Mouse (Mus musculus) neural tube, embryonic 11.5 days (tissue): ENCODE data around the gene Ms4a2. TPM values are rescaled to one million over a fixed set of nuclear protein-coding genes. Genes with fewer than 3 reads are reported as not detected.

ENCODE experiments used
- ATAC-seq: fragments of 200-750 bp; cut with Nextera tagmentation; 2 replicates; pipeline ENCODE4 v1.8.0; 2017; ENCODE audit warnings: moderate number of reproducible peaks, mild to moderate bottlenecking, moderate TSS enrichment, moderate library complexity; ENCODE audit not compliant: insufficient read depth, low FRiP score, low TSS enrichment
- DNase-seq: peaks from one replicate; pipeline ENCODE4 v3.0.0-alpha.2; 2015; ENCODE audit warnings: low spot score
- H3K27ac ChIP-seq: fragments of 300-500 bp; sonication (generic); 2 replicates; pipeline ENCODE4 v1.5.1; 2014; ENCODE audit warnings: low read depth, mild to moderate bottlenecking, low read length
- H3K27me3 ChIP-seq: fragments of 300-500 bp; sonication (generic); 2 replicates; pipeline ENCODE4 v1.6.1; 2014; ENCODE audit warnings: mild to moderate bottlenecking, low read length, mixed read lengths; ENCODE audit not compliant: control insufficient read depth, insufficient read depth
- H3K36me3 ChIP-seq: fragments of 300-500 bp; sonication (generic); 2 replicates; pipeline ENCODE4 v1.6.1; 2014; ENCODE audit warnings: mild to moderate bottlenecking, low read length, moderate library complexity, mixed read lengths; ENCODE audit not compliant: control insufficient read depth, insufficient read depth
- H3K4me1 ChIP-seq: fragments of 300-500 bp; sonication (generic); 2 replicates; pipeline ENCODE4 v1.6.1; 2014; ENCODE audit warnings: low read length, mixed read lengths; ENCODE audit not compliant: control insufficient read depth, insufficient read depth
- H3K4me2 ChIP-seq: fragments of 300-500 bp; sonication (generic); 2 replicates; pipeline ENCODE4 v1.6.1; 2014; ENCODE audit warnings: low read depth, mild to moderate bottlenecking, moderate library complexity
- H3K4me3 ChIP-seq: fragments of 300-500 bp; sonication (generic); 2 replicates; pipeline ENCODE4 v1.5.1; 2014; ENCODE audit warnings: low read depth, low read length
- H3K9ac ChIP-seq: fragments of 300-500 bp; sonication (generic); 2 replicates; pipeline ENCODE4 v1.6.1; 2014; ENCODE audit warnings: mild to moderate bottlenecking, low read length
- H3K9me3 ChIP-seq: fragments of 300-500 bp; sonication (generic); 2 replicates; pipeline ENCODE4 v1.6.1; 2016; ENCODE audit warnings: low read length; ENCODE audit not compliant: control insufficient read depth
- WGBS: fragments of 180-500 bp; shearing (Covaris S2); extraction: QIAGEN DNeasy Blood & Tissue Kit; methylation state at CpG from one replicate; pipeline ENCODE4 v1.1.7; 2014; 5-methylcytosine and 5-hydroxymethylcytosine counted together
- polyA plus RNA-seq: library from polyadenylated mRNA; unstranded; fragments of >200 nt; fragmentation: Nextera tagmentation; extraction: Ambion mirVana; gene quantifications from 2 replicates; pipeline ENCODE4 v1.2.1, GENCODE M21; 2014

Gene Ms4a2
- polyA plus RNA-seq, 1 experiment from 2014 or later, result not detected

GRCm38 (mm10) chr19:11634330-11634729 is 10.8 kb upstream of the Ms4a2 start:
- ATAC-seq (no peak), DNase-seq (no peak)
- H3K27ac ChIP-seq, result no peak overlapping the region
- H3K4me2 ChIP-seq, result no peak overlapping the region
- no peak overlapping the region for H3K4me3 ChIP-seq
- H3K4me1 ChIP-seq, result no peaks in the 10 kb centered on the region
- 82% methylated on average over 2 of the region's 2 CpGs for WGBS
- no peaks in the 10 kb centered on the region for H3K9me3 ChIP-seq
- no peak overlapping the region for H3K9ac ChIP-seq
- no peaks in the 10 kb centered on the region for H3K27me3 ChIP-seq
- no peaks in the 10 kb centered on the region for H3K36me3 ChIP-seq

DNA sequence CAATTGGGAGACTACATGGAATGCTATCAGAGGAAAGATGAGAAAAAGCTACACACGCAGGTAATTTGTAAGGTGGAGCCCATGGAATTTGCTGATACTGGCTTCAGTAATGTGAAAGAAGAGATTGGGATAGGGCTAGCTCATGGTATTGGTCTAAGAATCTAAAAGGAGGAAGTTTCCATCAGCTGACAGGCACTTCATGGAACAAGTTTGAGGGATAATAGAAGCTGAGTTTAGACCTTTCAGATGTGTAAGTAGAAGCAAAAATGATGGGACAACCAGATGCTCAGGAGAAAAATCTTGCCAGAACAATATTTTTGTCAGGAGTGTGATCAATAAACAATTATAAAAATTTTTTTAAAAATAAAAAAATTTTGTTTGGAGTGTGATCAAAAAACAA is 10.2 kb upstream of the Ms4a2 start:
- Histone ChIP-seq H3K27me3 (no peaks in the 10 kb centered on the region), H3K4me2 (no peak overlapping the region), H3K4me3 (no peak overlapping the region), H3K36me3 (no peaks in the 10 kb centered on the region), H3K9me3 (no peaks in the 10 kb centered on the region), H3K27ac (no peak overlapping the region), H3K4me1 (no peaks in the 10 kb centered on the region), H3K9ac (no peak overlapping the region)
- WGBS, result 91% methylated on average over 1 of the region's 1 CpGs
- DNase-seq, result no peak
- ATAC-seq, result no peak

GRCm38 (mm10) chr19:11625231-11625630 is 1.7 kb upstream of the Ms4a2 start:
- 57% methylated on average over 5 of the region's 5 CpGs for WGBS
- H3K27ac ChIP-seq, result no peak overlapping the region
- H3K9ac ChIP-seq, result no peak overlapping the region
- DNase-seq, result no peak
- H3K4me1 ChIP-seq, result no peaks in the 10 kb centered on the region
- no peaks in the 10 kb centered on the region for H3K36me3 ChIP-seq
- H3K4me3 ChIP-seq, result no peak overlapping the region
- H3K9me3 ChIP-seq, result no peaks in the 10 kb centered on the region
- no peaks in the 10 kb centered on the region for H3K27me3 ChIP-seq
- no peak for ATAC-seq
- H3K4me2 ChIP-seq, result no peak overlapping the region

DNA sequence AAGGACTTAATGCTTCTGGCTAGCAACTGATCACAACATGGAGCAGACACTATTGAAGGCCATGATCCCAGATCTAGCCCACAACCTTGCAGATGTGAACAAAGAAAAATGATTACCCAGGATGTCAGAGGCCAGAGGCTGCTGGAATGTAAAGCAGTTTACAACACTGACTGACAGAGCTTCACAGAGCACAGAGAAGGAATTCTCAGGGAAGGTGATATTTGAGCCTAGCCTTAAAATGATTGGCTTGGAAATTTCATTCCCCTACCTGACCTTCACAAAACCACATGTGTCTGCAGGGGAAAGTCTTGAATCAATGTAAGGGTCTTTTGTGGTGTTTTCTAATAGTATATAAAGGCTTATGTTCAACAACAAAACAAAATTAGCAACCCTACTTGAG is 1.3 kb upstream of the Ms4a2 start:
- Histone ChIP-seq H3K9me3 (no peaks in the 10 kb centered on the region), H3K27me3 (no peaks in the 10 kb centered on the region), H3K9ac (no peak overlapping the region), H3K36me3 (no peaks in the 10 kb centered on the region), H3K4me2 (no peak overlapping the region), H3K27ac (no peak overlapping the region), H3K4me1 (no peaks in the 10 kb centered on the region), H3K4me3 (no peak overlapping the region)
- DNase-seq (no peak), ATAC-seq (no peak)

GRCm38 (mm10) chr19:11617983-11618382 is 5.5 kb downstream of the Ms4a2 start:
- no peak overlapping the region for H3K27ac ChIP-seq
- H3K36me3 ChIP-seq, result no peaks in the 10 kb centered on the region
- ATAC-seq, result no peak
- no peak for DNase-seq
- no peak overlapping the region for H3K4me3 ChIP-seq
- H3K4me1 ChIP-seq, result no peaks in the 10 kb centered on the region
- H3K4me2 ChIP-seq, result no peak overlapping the region
- H3K9me3 ChIP-seq, result no peaks in the 10 kb centered on the region
- H3K27me3 ChIP-seq, result no peaks in the 10 kb centered on the region
- H3K9ac ChIP-seq, result no peak overlapping the region

DNA sequence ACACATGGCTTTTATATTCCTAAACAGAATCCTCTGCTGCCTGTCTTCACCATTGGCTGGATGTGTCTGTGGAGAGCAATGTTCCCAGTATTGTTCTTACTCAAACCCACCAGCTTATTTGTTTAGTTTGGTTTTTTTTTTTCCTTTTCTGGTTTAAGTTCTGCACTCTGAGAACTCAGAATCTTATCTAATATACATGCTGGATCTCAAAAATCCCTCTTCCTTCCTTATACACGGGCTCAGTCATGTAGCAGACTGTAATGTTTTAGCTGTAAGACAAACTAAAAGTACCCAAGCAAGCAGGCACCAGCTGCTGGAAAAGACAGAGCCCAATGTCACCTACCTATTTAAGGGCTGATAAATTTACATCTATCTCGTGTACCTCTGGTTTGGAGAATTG is 8.7 kb downstream of the Ms4a2 start:
- no peak overlapping the region for H3K4me2 ChIP-seq
- 81% methylated on average over 2 of the region's 2 CpGs for WGBS
- H3K4me3 ChIP-seq, result no peak overlapping the region
- no peak for ATAC-seq
- H3K27ac ChIP-seq, result no peak overlapping the region
- H3K4me1 ChIP-seq, result no peaks in the 10 kb centered on the region
- no peaks in the 10 kb centered on the region for H3K9me3 ChIP-seq
- no peaks in the 10 kb centered on the region for H3K27me3 ChIP-seq
- H3K36me3 ChIP-seq, result no peaks in the 10 kb centered on the region
- H3K9ac ChIP-seq, result no peak overlapping the region
- no peak for DNase-seq

- ATAC-seq, result no peak
- DNase-seq, result no peak
- H3K4me3 ChIP-seq, result no peak overlapping the region
- no peak overlapping the region for H3K9ac ChIP-seq
- no peaks in the 10 kb centered on the region for H3K4me1 ChIP-seq
- H3K4me2 ChIP-seq, result no peak overlapping the region
- H3K9me3 ChIP-seq, result no peaks in the 10 kb centered on the region
- no peaks in the 10 kb centered on the region for H3K36me3 ChIP-seq
- H3K27me3 ChIP-seq, result no peaks in the 10 kb centered on the region
- WGBS, result 77% methylated on average over 8 of the region's 8 CpGs
- no peak overlapping the region for H3K27ac ChIP-seq
Observed at GRCm38 (mm10) chr19:11613776-11614443, 9.6 kb downstream of the Ms4a2 start.

- DNase-seq (no peak), ATAC-seq (no peak)
- WGBS, result 92% methylated on average over 1 of the region's 1 CpGs
- Histone ChIP-seq H3K9ac (no peak overlapping the region), H3K27ac (no peak overlapping the region), H3K4me1 (no peaks in the 10 kb centered on the region), H3K9me3 (no peaks in the 10 kb centered on the region), H3K4me3 (no peak overlapping the region), H3K4me2 (no peak overlapping the region), H3K27me3 (no peaks in the 10 kb centered on the region), H3K36me3 (no peaks in the 10 kb centered on the region)
Observed at GRCm38 (mm10) chr19:11613084-11613483, 10.4 kb downstream of the Ms4a2 start.

GRCm38 (mm10) chr19:11612293-11612692 is 11.2 kb downstream of the Ms4a2 start:
- 67% methylated on average over 2 of the region's 2 CpGs for WGBS
- no peak overlapping the region for H3K4me2 ChIP-seq
- H3K9me3 ChIP-seq, result no peaks in the 10 kb centered on the region
- no peaks in the 10 kb centered on the region for H3K36me3 ChIP-seq
- H3K27ac ChIP-seq, result no peak overlapping the region
- DNase-seq (no peak), ATAC-seq (no peak)
- no peak overlapping the region for H3K9ac ChIP-seq
- H3K27me3 ChIP-seq, result no peaks in the 10 kb centered on the region
- no peak overlapping the region for H3K4me3 ChIP-seq
- no peaks in the 10 kb centered on the region for H3K4me1 ChIP-seq
